Mouse (Mus musculus) heart, postnatal 0 days (tissue): ENCODE data around the gene Plau. TPM values are rescaled to one million over a fixed set of nuclear protein-coding genes. Genes with fewer than 3 reads are reported as not detected.

Experiments
- ATAC-seq: fragments of 200-750 bp; cut with Nextera tagmentation; 2 replicates; pipeline ENCODE4 v1.8.0; 2017; ENCODE audit warnings: low read depth, moderate number of reproducible peaks, moderate library complexity; ENCODE audit not compliant: insufficient read depth
- DNase-seq: peaks from one replicate; pipeline ENCODE4 v3.0.0-alpha.2; 2016; ENCODE audit warnings: low spot score
- H3K27ac ChIP-seq: fragments of 300-500 bp; sonication (generic); 2 replicates; pipeline ENCODE4 v1.5.1; 2014; ENCODE audit warnings: low read depth, mild to moderate bottlenecking
- H3K27me3 ChIP-seq: fragments of 300-500 bp; sonication (generic); 2 replicates; pipeline ENCODE4 v1.6.1; 2014; ENCODE audit warnings: low read length, mixed read lengths; ENCODE audit not compliant: control insufficient read depth, insufficient read depth
- H3K36me3 ChIP-seq: fragments of 300-500 bp; sonication (generic); replicated peaks from 2 replicates; pipeline ENCODE4 v1.6.1; 2014; ENCODE audit warnings: low read length, mixed read lengths; ENCODE audit not compliant: control insufficient read depth, insufficient read depth
- H3K4me1 ChIP-seq: fragments of 300-500 bp; sonication (generic); 2 replicates; pipeline ENCODE4 v1.6.1; 2014; ENCODE audit warnings: antibody characterized with exemption; ENCODE audit not compliant: control insufficient read depth, insufficient read depth
- H3K4me2 ChIP-seq: fragments of 300-500 bp; sonication (generic); 2 replicates; pipeline ENCODE4 v1.6.1; 2014; ENCODE audit warnings: low read depth, mild to moderate bottlenecking, low read length, moderate library complexity
- H3K4me3 ChIP-seq: fragments of 300-500 bp; sonication (generic); 2 replicates; pipeline ENCODE4 v1.5.1; 2014; ENCODE audit warnings: low read depth, low read length
- H3K9ac ChIP-seq: fragments of 300-500 bp; sonication (generic); replicated peaks from 2 replicates; pipeline ENCODE4 v1.6.1; 2014; ENCODE audit warnings: low read depth, low read length, mixed read lengths
- H3K9me3 ChIP-seq: fragments of 300-500 bp; sonication (generic); replicated peaks from 2 replicates; pipeline ENCODE4 v1.6.1; 2016; ENCODE audit warnings: low read length; ENCODE audit not compliant: control insufficient read depth
- CTCF ChIP-seq: IDR thresholded peaks from 2 replicates; pipeline ENCODE4 v1.5.1; 2016; ENCODE audit warnings: antibody characterized with exemption, control low read depth, low read depth
- EP300 ChIP-seq: IDR thresholded peaks from 2 replicates; pipeline ENCODE4 v1.6.1; 2016; ENCODE audit warnings: antibody characterized with exemption, low read depth
- WGBS: fragments of 180-500 bp; shearing (Covaris S2); extraction: QIAGEN DNeasy Blood & Tissue Kit; methylation state at CpG from one replicate; pipeline ENCODE4 v1.1.7; 2014; 5-methylcytosine and 5-hydroxymethylcytosine counted together
- polyA plus RNA-seq: library from polyadenylated mRNA; unstranded; fragments of >200 nt; fragmentation: Nextera tagmentation; extraction: Ambion mirVana; gene quantifications from 2 replicates; pipeline ENCODE4 v1.2.1, GENCODE M21; 2015
- total RNA-seq: library from RNA; depleted of rRNA; stranded (reverse); fragments of >200 nt; gene quantifications from 2 replicates; pipeline ENCODE4 v1.2.3, GENCODE M21; 2014; ENCODE audit warnings: low replicate concordance; rRNA removed

The Plau gene
- 3.3 and 4.2 TPM in 2 replicates for total RNA-seq
- polyA plus RNA-seq = 0.84 and 0.89 TPM in 2 replicates

- DNase-seq = peak; percentile 71
- 0 out of 2 replicates have a peak, but pooled peaks cover 4% of the 10 kb centered on the region for H3K4me1 ChIP-seq
- no peak within 1 kb of the TSS for H3K27ac ChIP-seq
- WGBS = under 1% methylated on average over 33 of the region's 33 CpGs
- peak; percentile 92 for ATAC-seq
- H3K9ac ChIP-seq = peak within 1 kb of the TSS; percentile 34
- H3K9me3 ChIP-seq = no peaks in the 10 kb centered on the region
- H3K36me3 ChIP-seq = no peaks in the 10 kb centered on the region
- peak within 1 kb of the TSS; percentile 45 for H3K4me3 ChIP-seq
- no peak for TF ChIP-seq CTCF
- TF ChIP-seq EP300 = no peak
- H3K4me2 ChIP-seq = peak within 1 kb of the TSS; percentile 66
- no peaks in the 10 kb centered on the region for H3K27me3 ChIP-seq
Observed at GRCm38 (mm10) chr14:20836171-20836904, at the start of gene Plau. Gene Plau (plus strand): TSS chr14:20836660.

DNA sequence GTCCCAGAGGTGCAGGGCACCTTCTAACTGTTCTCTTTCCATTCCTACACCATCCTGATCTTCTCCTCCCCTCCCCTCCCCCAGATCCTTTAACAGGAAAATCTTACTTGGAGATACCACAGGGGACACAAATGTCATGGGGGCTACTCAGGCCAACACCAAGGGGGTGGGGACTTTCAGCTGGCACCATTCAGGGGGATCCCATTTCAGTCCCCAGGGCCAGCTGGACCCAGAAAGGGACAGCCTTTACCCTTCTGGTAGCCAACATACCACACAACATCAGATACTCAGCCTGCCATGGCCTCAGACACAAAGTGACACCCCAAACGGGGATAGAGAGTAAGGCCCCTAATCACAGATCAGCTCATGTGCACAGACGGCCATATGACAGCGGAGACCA lies 48.3 kb upstream of the Plau start:
- Histone ChIP-seq H3K4me2 (no peak overlapping the region), H3K27ac (no peak overlapping the region), H3K9me3 (no peaks in the 10 kb centered on the region), H3K4me3 (no peak overlapping the region), H3K4me1 (peaks cover 42% of the 10 kb centered on the region), H3K36me3 (peaks cover 48% of the 10 kb centered on the region), H3K9ac (no peak overlapping the region), H3K27me3 (no peaks in the 10 kb centered on the region)
- DNase-seq = no peak
- WGBS = 64% methylated on average over 3 of the region's 3 CpGs
- ATAC-seq = no peak
- TF ChIP-seq CTCF (no peak), EP300 (no peak)

DNA sequence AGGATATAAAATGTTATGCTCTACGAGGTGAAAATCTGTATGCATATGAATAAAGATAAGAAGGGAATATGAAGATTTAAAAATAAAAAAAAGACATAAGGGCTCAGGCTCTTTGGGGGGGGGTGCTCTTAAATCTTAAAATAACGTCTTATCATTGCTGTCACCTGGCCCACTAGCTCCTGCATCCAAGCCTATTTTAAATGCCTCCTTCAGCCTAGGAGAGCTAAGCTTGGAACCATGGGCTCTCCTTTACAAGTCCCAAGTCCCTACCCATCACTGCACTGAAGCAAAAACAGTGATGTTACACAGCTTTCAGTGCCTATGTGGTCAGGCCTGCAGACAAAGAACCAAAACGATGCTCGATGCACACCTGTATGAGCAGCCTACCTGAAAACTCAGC lies 46.9 kb upstream of the Plau start:
- peaks cover 36% of the 10 kb centered on the region for H3K4me1 ChIP-seq
- no peak overlapping the region for H3K4me3 ChIP-seq
- H3K36me3 ChIP-seq = peaks cover 34% of the 10 kb centered on the region
- no peak overlapping the region for H3K27ac ChIP-seq
- no peak for TF ChIP-seq CTCF
- TF ChIP-seq EP300 = no peak
- ATAC-seq = no peak
- H3K9ac ChIP-seq = 0 out of 2 replicates have a peak overlapping the region, but pooled peaks have one; percentile 3
- no peaks in the 10 kb centered on the region for H3K9me3 ChIP-seq
- no peak for DNase-seq
- H3K4me2 ChIP-seq = no peak overlapping the region
- WGBS = 58% methylated on average over 4 of the region's 4 CpGs
- no peaks in the 10 kb centered on the region for H3K27me3 ChIP-seq

GRCm38 (mm10) chr14:20790445-20790844 lies 46.0 kb upstream of the Plau start:
- ATAC-seq = no peak
- WGBS = 85% methylated on average over 5 of the region's 5 CpGs
- peaks cover 34% of the 10 kb centered on the region for H3K36me3 ChIP-seq
- no peak for DNase-seq
- H3K4me3 ChIP-seq = no peak overlapping the region
- no peak overlapping the region for H3K4me2 ChIP-seq
- no peak overlapping the region for H3K27ac ChIP-seq
- peaks cover 28% of the 10 kb centered on the region for H3K4me1 ChIP-seq
- H3K9me3 ChIP-seq = no peaks in the 10 kb centered on the region
- TF ChIP-seq CTCF = no peak
- no peak for TF ChIP-seq EP300
- H3K9ac ChIP-seq = 0 out of 2 replicates have a peak overlapping the region, but pooled peaks have one; percentile 16
- no peaks in the 10 kb centered on the region for H3K27me3 ChIP-seq

DNA sequence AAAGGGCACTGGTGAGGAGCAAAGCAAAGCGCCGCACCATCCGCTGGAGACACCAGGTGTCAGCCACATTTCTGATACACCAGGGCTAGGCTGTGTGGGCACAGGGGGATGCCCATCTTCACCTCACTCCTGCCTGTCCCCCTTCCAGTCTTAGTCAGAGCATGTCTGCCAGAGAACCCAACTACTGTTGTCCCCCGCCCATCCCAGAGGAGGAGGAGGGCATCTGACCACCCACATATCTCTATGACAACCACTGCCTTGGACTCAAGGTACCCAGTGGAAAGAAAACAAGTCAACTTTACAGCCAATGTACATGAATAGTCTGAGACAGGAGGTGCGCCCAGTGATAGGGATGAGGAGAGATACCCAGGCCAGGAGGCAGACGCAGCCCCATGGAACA lies 45.5 kb upstream of the Plau start:
- Histone ChIP-seq H3K4me1 (peaks cover 28% of the 10 kb centered on the region), H3K27ac (no peak overlapping the region), H3K9ac (no peak overlapping the region), H3K27me3 (no peaks in the 10 kb centered on the region), H3K4me3 (no peak overlapping the region), H3K9me3 (no peaks in the 10 kb centered on the region), H3K36me3 (peaks cover 34% of the 10 kb centered on the region), H3K4me2 (no peak overlapping the region)
- ATAC-seq (no peak), DNase-seq (no peak)
- WGBS = 86% methylated on average over 6 of the region's 6 CpGs
- TF ChIP-seq CTCF (no peak), EP300 (no peak)
